Mouse (Mus musculus) gastrocnemius, postnatal 14 days (tissue): ENCODE measurements around the gene Actbl2. TPM values are rescaled to one million over a fixed set of nuclear protein-coding genes. Genes with fewer than 3 reads are reported as not detected.

Source experiments
- total RNA-seq, 2 experiments: library from RNA; stranded (reverse); gene quantifications; 2 replicates each; pipeline ENCODE4 v1.2.3; 2021

The Actbl2 gene
- total RNA-seq, 2 experiments from 2014 or later, result not detected

Other genes starting within 250 kb of the Actbl2 start
- gene Gpbp1, start 235.1 kb downstream of the Actbl2 start, total RNA-seq, result 10 to 100 TPM; 40.8 to 41.1 TPM